Mouse (Mus musculus): ENCODE results near the gene Sirt4. TPM values are rescaled to one million over a fixed set of nuclear protein-coding genes. Genes with fewer than 3 reads are reported as not detected.
"Not testable (repeated sequence)": the region's sequence is repeated elsewhere in the genome, so short reads cannot be mapped to it uniquely, and the experiment has no call there.

The Sirt4 gene
- polyA plus RNA-seq, 1 experiment from 2014 or later: 28.1 TPM

DNA sequence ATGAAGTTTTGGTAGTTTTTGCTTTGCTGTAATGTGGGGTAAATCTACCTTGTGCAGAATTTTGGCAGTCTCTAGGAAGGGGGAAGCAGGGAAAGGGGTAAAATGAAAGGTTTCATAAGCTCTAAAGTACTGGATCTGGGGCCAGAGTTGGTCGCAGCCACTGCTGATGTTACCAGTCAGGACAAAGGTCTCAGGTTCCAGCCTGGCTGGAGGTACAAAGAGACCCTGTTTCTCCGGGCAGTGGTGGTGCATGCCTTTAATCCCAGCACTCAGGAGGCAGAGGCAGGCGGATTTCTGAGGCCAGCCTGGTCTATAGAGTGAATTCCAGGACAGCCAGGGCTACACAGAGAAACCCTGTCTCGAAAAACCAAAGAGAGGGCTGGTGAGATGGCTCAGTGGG, 21.1 kb upstream of the Sirt4 start:
- H3K4me1 ChIP-seq: peaks cover 36% of the 10 kb centered on the region
- not testable (repeated sequence) for H3K27me3 ChIP-seq; H3K9ac ChIP-seq; H3K36me3 ChIP-seq; H3K4me3 ChIP-seq; H3K27ac ChIP-seq; H3K4me2 ChIP-seq; ATAC-seq (ENCODE audit: insufficient number of reproducible peaks, insufficient read depth, low FRiP score, low TSS enrichment, low read depth); H3K9me3 ChIP-seq
- WGBS: 71% methylated on average over 4 of the region's 4 CpGs

DNA sequence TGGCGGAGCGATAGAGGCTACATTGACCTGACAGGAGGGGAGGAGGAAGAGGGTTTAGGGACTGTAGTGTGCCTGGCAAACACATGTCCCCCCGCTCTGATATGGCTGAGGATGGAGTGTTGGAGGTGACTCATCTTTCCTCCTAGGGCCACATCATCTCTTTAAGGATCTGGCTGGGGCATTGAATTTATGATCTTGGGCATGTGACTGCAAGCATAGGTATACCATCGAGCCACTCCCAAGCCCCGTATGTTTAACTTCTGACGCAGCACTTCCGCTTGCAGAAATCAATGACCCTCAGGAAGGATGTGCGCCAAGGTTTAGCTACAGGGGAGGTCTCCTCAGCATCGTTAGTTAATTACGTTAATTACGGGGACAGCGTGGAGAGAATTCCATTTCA, 18.5 kb upstream of the Sirt4 start:
- Histone ChIP-seq H3K27me3 (no peaks in the 10 kb centered on the region), H3K4me2 (no peak overlapping the region; the same call in 1 of the 2 replicates), H3K9ac (no peak overlapping the region), H3K9me3 (no peaks in the 10 kb centered on the region), H3K4me1 (peaks cover 10% of the 10 kb centered on the region), H3K36me3 (no peaks in the 10 kb centered on the region), H3K4me3 (no peak overlapping the region), H3K27ac (no peak overlapping the region)
- ATAC-seq (ENCODE audit: insufficient number of reproducible peaks, insufficient read depth, low FRiP score, low TSS enrichment, low read depth): no peak
- WGBS: 50% methylated on average over 12 of the region's 12 CpGs

- Histone ChIP-seq H3K9me3 (no peaks in the 10 kb centered on the region), H3K4me3 (no peak overlapping the region), H3K27me3 (no peaks in the 10 kb centered on the region), H3K9ac (no peak overlapping the region), H3K36me3 (no peaks in the 10 kb centered on the region), H3K27ac (no peak overlapping the region), H3K4me2 (no peak overlapping the region), H3K4me1 (no peaks in the 10 kb centered on the region)
- ATAC-seq (ENCODE audit: insufficient number of reproducible peaks, insufficient read depth, low FRiP score, low TSS enrichment, low read depth): no peak
- WGBS: 75% methylated on average over 12 of the region's 12 CpGs
These were observed 15.9 kb upstream of the Sirt4 start for GRCm38 (mm10) chr5:115500383-115500935.

GRCm38 (mm10) chr5:115498307-115499240, 14.0 kb upstream of the Sirt4 start:
- Histone ChIP-seq H3K4me3 (no peak overlapping the region), H3K27ac (no peak overlapping the region), H3K27me3 (no peaks in the 10 kb centered on the region), H3K9ac (peak overlapping the region; percentile 21; the same call in 1 of the 2 replicates), H3K4me2 (no peak overlapping the region), H3K36me3 (no peaks in the 10 kb centered on the region), H3K9me3 (no peaks in the 10 kb centered on the region), H3K4me1 (peaks cover 10% of the 10 kb centered on the region)
- 49% methylated on average over 9 of the region's 9 CpGs for WGBS
- ATAC-seq (ENCODE audit: insufficient number of reproducible peaks, insufficient read depth, low FRiP score, low TSS enrichment, low read depth): no peak

- no peak overlapping the region for H3K4me3 ChIP-seq
- no peaks in the 10 kb centered on the region for H3K27me3 ChIP-seq
- no peak overlapping the region for H3K27ac ChIP-seq
- no peak overlapping the region for H3K4me2 ChIP-seq
- no peak for ATAC-seq (ENCODE audit: insufficient number of reproducible peaks, insufficient read depth, low FRiP score, low TSS enrichment, low read depth)
- H3K9me3 ChIP-seq: no peaks in the 10 kb centered on the region
- H3K4me1 ChIP-seq: peaks cover 24% of the 10 kb centered on the region
- WGBS: 79% methylated on average over 7 of the region's 7 CpGs
- no peaks in the 10 kb centered on the region for H3K36me3 ChIP-seq
- no peak overlapping the region for H3K9ac ChIP-seq
These were observed 12.5 kb upstream of the Sirt4 start for GRCm38 (mm10) chr5:115497033-115497432.

DNA sequence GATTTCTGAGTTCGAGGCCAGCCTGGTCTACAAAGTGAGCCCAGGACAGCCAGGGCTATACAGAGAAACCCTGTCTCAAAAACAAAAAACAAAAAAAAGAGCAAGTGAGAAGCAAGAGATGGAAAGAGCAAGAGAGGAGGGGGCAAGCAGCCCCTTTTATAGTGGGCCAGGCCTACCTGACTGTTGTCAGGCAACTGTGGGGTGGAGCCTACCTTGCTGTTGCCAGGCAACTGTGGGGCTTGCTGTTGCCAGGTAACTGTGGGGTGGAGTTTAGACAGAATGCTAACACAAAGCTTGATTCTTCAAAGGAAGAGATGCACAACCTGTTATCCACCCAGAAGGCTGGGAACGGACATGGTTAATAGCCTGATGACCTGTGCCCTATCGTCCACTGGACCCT, 11.1 kb upstream of the Sirt4 start:
- ATAC-seq (ENCODE audit: insufficient number of reproducible peaks, insufficient read depth, low FRiP score, low TSS enrichment, low read depth); H3K27me3 ChIP-seq: not testable (repeated sequence)

GRCm38 (mm10) chr5:115493441-115493840, 8.9 kb upstream of the Sirt4 start:
- H3K4me3 ChIP-seq: no peak overlapping the region
- peaks cover 43% of the 10 kb centered on the region for H3K4me1 ChIP-seq
- H3K9ac ChIP-seq: peak overlapping the region; percentile 49; the same call in 1 of the 2 replicates
- peak overlapping the region; percentile 34 for H3K4me2 ChIP-seq
- WGBS: 21% methylated on average over 5 of the region's 5 CpGs
- peak overlapping the region; percentile 88 for H3K27ac ChIP-seq
- no peaks in the 10 kb centered on the region for H3K36me3 ChIP-seq
- no peaks in the 10 kb centered on the region for H3K9me3 ChIP-seq
- no peaks in the 10 kb centered on the region for H3K27me3 ChIP-seq
- ATAC-seq (ENCODE audit: insufficient number of reproducible peaks, insufficient read depth, low FRiP score, low TSS enrichment, low read depth): no peak

More for the DNA sequence above, 11.1 kb upstream of the Sirt4 start:
- H3K4me2 ChIP-seq, H3K4me3 ChIP-seq, H3K27ac ChIP-seq, H3K9ac ChIP-seq, H3K36me3 ChIP-seq, H3K9me3 ChIP-seq: not testable (repeated sequence)
- H3K4me1 ChIP-seq: peaks cover 37% of the 10 kb centered on the region
- WGBS: 85% methylated on average over 3 of the region's 3 CpGs

- Histone ChIP-seq H3K27me3 (no peaks in the 10 kb centered on the region), H3K36me3 (no peaks in the 10 kb centered on the region), H3K4me1 (peaks cover 43% of the 10 kb centered on the region), H3K9ac (no peak overlapping the region), H3K4me2 (no peak overlapping the region), H3K4me3 (no peak overlapping the region), H3K9me3 (no peaks in the 10 kb centered on the region), H3K27ac (peak overlapping the region; percentile 88)
- no peak for ATAC-seq (ENCODE audit: insufficient number of reproducible peaks, insufficient read depth, low FRiP score, low TSS enrichment, low read depth)
- 62% methylated on average over 6 of the region's 6 CpGs for WGBS
These were observed 8.3 kb upstream of the Sirt4 start for GRCm38 (mm10) chr5:115492711-115493335.

- Histone ChIP-seq H3K9ac (peak overlapping the region; percentile 70), H3K27me3 (no peaks in the 10 kb centered on the region), H3K4me3 (peak overlapping the region; percentile 28), H3K4me2 (peak overlapping the region; percentile 64), H3K4me1 (peaks cover 43% of the 10 kb centered on the region), H3K27ac (peak overlapping the region; percentile 48; the same call in 1 of the 2 replicates), H3K9me3 (no peaks in the 10 kb centered on the region), H3K36me3 (no peaks in the 10 kb centered on the region)
- 4% methylated on average over 28 of the region's 28 CpGs for WGBS
- no peak for ATAC-seq (ENCODE audit: insufficient number of reproducible peaks, insufficient read depth, low FRiP score, low TSS enrichment, low read depth)
These were observed 7.3 kb upstream of the Sirt4 start for GRCm38 (mm10) chr5:115491771-115492322.

DNA sequence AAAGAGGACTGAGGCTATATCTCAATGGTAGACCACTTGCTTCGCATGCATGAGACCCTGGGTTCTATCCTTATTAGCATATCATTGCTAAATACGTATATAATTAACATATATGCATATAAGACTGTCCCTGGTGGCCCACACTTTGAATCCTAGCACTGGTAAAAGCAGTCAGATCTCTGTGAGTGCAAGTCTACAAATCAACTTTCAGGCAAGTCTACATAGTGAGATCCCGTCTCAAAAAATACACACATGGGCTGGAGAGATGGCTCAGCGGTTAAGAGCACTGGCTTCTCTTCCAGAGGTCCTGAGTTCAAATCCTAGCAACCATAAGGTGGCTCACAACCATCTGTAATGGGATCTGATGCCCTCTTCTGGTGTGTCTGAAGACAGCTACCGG, 6.6 kb upstream of the Sirt4 start:
- no peak overlapping the region for H3K27ac ChIP-seq

GRCm38 (mm10) chr5:115490638-115491000, 6.1 kb upstream of the Sirt4 start:
- Histone ChIP-seq H3K27ac (peak overlapping the region; percentile 55), H3K4me3 (peak overlapping the region; percentile 17), H3K9me3 (no peaks in the 10 kb centered on the region), H3K9ac (no peak overlapping the region), H3K4me2 (peak overlapping the region; percentile 64), H3K36me3 (no peaks in the 10 kb centered on the region), H3K27me3 (no peaks in the 10 kb centered on the region), H3K4me1 (peaks cover 43% of the 10 kb centered on the region)
- WGBS: 12% methylated on average over 8 of the region's 8 CpGs
- no peak for ATAC-seq (ENCODE audit: insufficient number of reproducible peaks, insufficient read depth, low FRiP score, low TSS enrichment, low read depth)

More for the DNA sequence above, 6.6 kb upstream of the Sirt4 start:
- Histone ChIP-seq H3K36me3 (no peaks in the 10 kb centered on the region), H3K4me2 (peak overlapping the region; percentile 64), H3K4me1 (peaks cover 43% of the 10 kb centered on the region), H3K9ac (no peak overlapping the region), H3K27me3 (no peaks in the 10 kb centered on the region), H3K9me3 (no peaks in the 10 kb centered on the region), H3K4me3 (no peak overlapping the region)
- WGBS: 35% methylated on average over 5 of the region's 5 CpGs
- ATAC-seq (ENCODE audit: insufficient number of reproducible peaks, insufficient read depth, low FRiP score, low TSS enrichment, low read depth): no peak

Data from embryonic facial prominence, embryonic 13.5 days (tissue).